Mouse (Mus musculus): ENCODE data around the gene Fsip1.

DNA sequence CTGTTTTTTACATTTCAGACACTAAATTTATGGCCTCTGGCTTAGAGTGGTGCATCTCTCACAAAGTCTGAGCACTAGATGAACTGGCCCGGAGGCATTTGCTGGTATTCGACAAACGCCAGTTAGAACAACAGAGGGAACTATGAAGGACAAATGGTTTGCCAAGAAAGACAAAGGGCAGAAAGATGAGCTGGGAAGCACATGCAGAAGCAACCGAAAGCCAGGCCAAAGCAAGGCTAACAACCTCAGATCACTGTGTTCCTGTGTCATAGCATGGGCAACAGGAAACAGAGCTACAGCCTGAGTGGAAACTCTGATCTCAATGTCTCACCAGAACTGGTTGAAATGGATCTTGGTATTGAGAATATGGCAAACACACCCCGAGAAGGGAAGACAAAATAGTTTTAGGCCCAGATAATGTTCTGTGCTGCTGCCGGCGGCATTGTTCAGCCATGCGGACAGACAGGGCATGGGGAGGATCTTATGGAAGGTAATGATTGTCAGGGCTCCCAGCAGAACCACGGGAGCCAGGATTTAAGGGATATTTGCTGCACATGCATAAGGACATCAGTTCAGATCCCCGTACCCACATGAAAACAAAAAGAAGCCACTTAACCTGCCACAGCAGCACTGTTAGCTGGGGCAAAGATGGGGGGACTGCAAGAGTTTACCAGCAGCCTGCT is 169.6 kb downstream of the Fsip1 start:
- TF ChIP-seq POLR2A (IDR thresholded peaks at IDR 0.05; ENCODE audit: low read depth, low read length), result no peak
- no peak for TF ChIP-seq CTCF (IDR thresholded peaks at IDR 0.05; ENCODE audit: borderline replicate concordance, insufficient read depth, low read length)
